16 mouse cellular contexts compared by ENCODE assay signal in genomic region chr12:111238345-111238744, GRCm38 (mm10). TPM values are rescaled to one million over a fixed set of nuclear protein-coding genes. Genes with fewer than 3 reads are reported as not detected.
DNase-seq lines count a peak whose midpoint lies in the region; ATAC-seq lines count a peak whose summit lies in the region.
"Had no signal": no experiment of that assay in that cellular context is flagged by ENCODE, and none has a peak within 500 bp of the region (broad histone marks: within the 10 kb centered on the region; RNA-seq: fewer than 3 reads in every experiment).

No protein-coding gene starts in this region.

- peaks cover 67% of the 10 kb centered on the region for H3K36me3 ChIP-seq in forebrain, embryonic 13.5 days (ENCODE audit: poor library complexity, severe bottlenecking)
- no peaks in the 10 kb centered on the region; the same call in 1 of the 2 replicates for H3K36me3 ChIP-seq in forebrain, embryonic 11.5 days (ENCODE audit: control insufficient read depth, insufficient read depth, low read length)
- peaks cover 38% of the 10 kb centered on the region for H3K36me3 ChIP-seq in kidney, embryonic 15.5 days
- peaks cover 47% of the 10 kb centered on the region for H3K36me3 ChIP-seq in neural tube, embryonic 13.5 days
- no peaks in the 10 kb centered on the region for H3K36me3 ChIP-seq in stomach, embryonic 16.5 days (ENCODE audit: control insufficient read depth, insufficient read depth, low read length)

- no peaks in the 10 kb centered on the region for H3K9me3 ChIP-seq in forebrain, embryonic 13.5 days (replicated peaks)
- H3K9me3 ChIP-seq in forebrain, embryonic 11.5 days (ENCODE audit: control insufficient read depth, low read length): no peaks in the 10 kb centered on the region
- H3K9me3 ChIP-seq in kidney, embryonic 15.5 days (replicated peaks): no peaks in the 10 kb centered on the region
- no peaks in the 10 kb centered on the region for H3K9me3 ChIP-seq in neural tube, embryonic 13.5 days
- H3K9me3 ChIP-seq in stomach, embryonic 16.5 days (replicated peaks; ENCODE audit: control insufficient read depth, low read length): no peaks in the 10 kb centered on the region
- H3K9me3 ChIP-seq: hindbrain, embryonic 15.5 days; midbrain, embryonic 13.5 days had no signal

- ATAC-seq in forebrain, embryonic 13.5 days: no peak
- ATAC-seq in forebrain, embryonic 11.5 days (replicated peaks; ENCODE audit: low FRiP score): no peak
- no peak for ATAC-seq in kidney, embryonic 15.5 days (replicated peaks; ENCODE audit: low FRiP score)
- no peak for ATAC-seq in neural tube, embryonic 13.5 days (ENCODE audit: low read depth)
- ATAC-seq in stomach, embryonic 16.5 days (ENCODE audit: insufficient read depth, low FRiP score): no peak
- ATAC-seq: midbrain, embryonic 13.5 days; Patski had no signal

- DNase-seq in forebrain, embryonic 11.5 days (ENCODE audit: low spot score): no peak
- no peak for DNase-seq in kidney, adult 8-10 months
- no peak for DNase-seq in neural tube, embryonic 10.5 days (ENCODE audit: extremely low spot score, low spot score)
- DNase-seq in adrenal gland, adult 18-20 months (ENCODE audit: low spot score in 2 of 2): no peak
- DNase-seq: heart, adult 18-20 months; liver had no signal

- no peak overlapping the region for H3K9ac ChIP-seq in forebrain, embryonic 13.5 days
- no peak overlapping the region for H3K9ac ChIP-seq in forebrain, embryonic 11.5 days (ENCODE audit: low read length)
- no peak overlapping the region for H3K9ac ChIP-seq in kidney, embryonic 15.5 days
- no peak overlapping the region for H3K9ac ChIP-seq in neural tube, embryonic 13.5 days
- no peak overlapping the region for H3K9ac ChIP-seq in stomach, embryonic 16.5 days (ENCODE audit: low read length)
- H3K9ac ChIP-seq: hindbrain, embryonic 15.5 days; midbrain, embryonic 13.5 days had no signal

- peaks cover 9% of the 10 kb centered on the region for H3K4me1 ChIP-seq in forebrain, embryonic 13.5 days
- H3K4me1 ChIP-seq in forebrain, embryonic 11.5 days (replicated peaks; ENCODE audit: control insufficient read depth, insufficient read depth, low read length): no peaks in the 10 kb centered on the region; the same call in 1 of the 2 replicates
- peaks cover 31% of the 10 kb centered on the region for H3K4me1 ChIP-seq in kidney, embryonic 15.5 days
- 0 out of 2 replicates have a peak, but pooled peaks cover 9% of the 10 kb centered on the region for H3K4me1 ChIP-seq in neural tube, embryonic 13.5 days (replicated peaks)
- H3K4me1 ChIP-seq in stomach, embryonic 16.5 days (ENCODE audit: control insufficient read depth, insufficient read depth, low read length): peaks cover 15% of the 10 kb centered on the region
- H3K4me1 ChIP-seq: hindbrain, embryonic 15.5 days; midbrain, embryonic 13.5 days had no signal

- H3K4me2 ChIP-seq in forebrain, embryonic 13.5 days: no peak overlapping the region
- H3K4me2 ChIP-seq in forebrain, embryonic 11.5 days (ENCODE audit: low read depth, low read length, severe bottlenecking): no peak overlapping the region
- H3K4me2 ChIP-seq in kidney, embryonic 15.5 days: no peak overlapping the region
- no peak overlapping the region for H3K4me2 ChIP-seq in neural tube, embryonic 13.5 days
- H3K4me2 ChIP-seq in stomach, embryonic 16.5 days (ENCODE audit: low read depth, low read length): no peak overlapping the region
- H3K4me2 ChIP-seq: hindbrain, embryonic 15.5 days; midbrain, embryonic 13.5 days had no signal

- 93% methylated on average over 5 of the region's 5 CpGs for WGBS in forebrain, embryonic 13.5 days
- WGBS in forebrain, embryonic 11.5 days: 83% methylated on average over 5 of the region's 5 CpGs
- WGBS in kidney, embryonic 15.5 days: 87% methylated on average over 5 of the region's 5 CpGs
- 94% methylated on average over 5 of the region's 5 CpGs for WGBS in neural tube, embryonic 13.5 days
- 89% methylated on average over 5 of the region's 5 CpGs for WGBS in stomach, embryonic 16.5 days

- H3K27ac ChIP-seq in forebrain, embryonic 13.5 days: peak overlapping the region; percentile 31; the same call in 1 of the 2 replicates
- H3K27ac ChIP-seq in forebrain, embryonic 11.5 days (ENCODE audit: low read depth, low read length): no peak overlapping the region
- peak overlapping the region; percentile 85 for H3K27ac ChIP-seq in kidney, embryonic 15.5 days
- H3K27ac ChIP-seq in neural tube, embryonic 13.5 days (replicated peaks): peak overlapping the region; percentile 24; the same call in 1 of the 2 replicates
- peak overlapping the region; percentile 74 for H3K27ac ChIP-seq in stomach, embryonic 16.5 days (ENCODE audit: low read length)
- H3K27ac ChIP-seq: hindbrain, embryonic 15.5 days; midbrain, embryonic 13.5 days had no signal

- H3K4me3 ChIP-seq in forebrain, embryonic 13.5 days: no peak overlapping the region
- H3K4me3 ChIP-seq in forebrain, embryonic 11.5 days (ENCODE audit: low read depth, low read length): no peak overlapping the region
- H3K4me3 ChIP-seq in kidney, embryonic 15.5 days (replicated peaks): no peak overlapping the region
- no peak overlapping the region for H3K4me3 ChIP-seq in neural tube, embryonic 13.5 days
- H3K4me3 ChIP-seq in stomach, embryonic 16.5 days (replicated peaks; ENCODE audit: low read length): no peak overlapping the region
- H3K4me3 ChIP-seq: erythroblast, embryonic 14.5 days; hindbrain, embryonic 15.5 days; midbrain, embryonic 13.5 days had no signal

- no peaks in the 10 kb centered on the region for H3K27me3 ChIP-seq in forebrain, embryonic 13.5 days
- no peaks in the 10 kb centered on the region for H3K27me3 ChIP-seq in forebrain, embryonic 11.5 days (ENCODE audit: control insufficient read depth, insufficient read depth, low read length)
- no peaks in the 10 kb centered on the region for H3K27me3 ChIP-seq in kidney, embryonic 15.5 days
- H3K27me3 ChIP-seq in neural tube, embryonic 13.5 days: no peaks in the 10 kb centered on the region
- H3K27me3 ChIP-seq in stomach, embryonic 16.5 days (ENCODE audit: control insufficient read depth, insufficient read depth, low read length): no peaks in the 10 kb centered on the region
- H3K27me3 ChIP-seq: hindbrain, embryonic 15.5 days; midbrain, embryonic 13.5 days; Patski had no signal

RNA-seq across cellular contexts. Expression of gene Amn, which starts 32.5 kb away (rescaled TPM):
- polyA plus RNA-seq in forebrain, embryonic 13.5 days (2015; fragmentation: Nextera tagmentation; extraction: Ambion mirVana): 0.76 and 0.98 TPM in 2 replicates
- 0.45 TPM in 1 of 2 replicates, not detected in the other for polyA plus RNA-seq in forebrain, embryonic 11.5 days (2014; fragmentation: Nextera tagmentation; extraction: Ambion mirVana)
- polyA plus RNA-seq in kidney, embryonic 15.5 days (2015; fragmentation: Nextera tagmentation; extraction: Ambion mirVana): 43.7 and 43.9 TPM in 2 replicates
- 5.1 and 5.3 TPM in 2 replicates for polyA plus RNA-seq in neural tube, embryonic 13.5 days (2015; fragmentation: Nextera tagmentation; extraction: Ambion mirVana)
- 11.3 and 16.3 TPM in 2 replicates for polyA plus RNA-seq in stomach, embryonic 16.5 days (2015; fragmentation: Nextera tagmentation; extraction: Ambion mirVana)
- not detected for total RNA-seq in adrenal gland, adult 18-20 months (2021)
- total RNA-seq: common myeloid progenitor, adult 5-6 weeks; heart, adult 18-20 months had no signal

RNA-seq across cellular contexts. Expression of gene 4930595D18Rik, which starts 54.1 kb away (rescaled TPM):
- polyA plus RNA-seq in forebrain, embryonic 13.5 days (2015; fragmentation: Nextera tagmentation; extraction: Ambion mirVana): 0.21 TPM in 1 of 2 replicates, not detected in the other
- not detected in 2 replicates for polyA plus RNA-seq in forebrain, embryonic 11.5 days (2014; fragmentation: Nextera tagmentation; extraction: Ambion mirVana)
- polyA plus RNA-seq in kidney, embryonic 15.5 days (2015; fragmentation: Nextera tagmentation; extraction: Ambion mirVana): not detected in 2 replicates
- polyA plus RNA-seq in neural tube, embryonic 13.5 days (2015; fragmentation: Nextera tagmentation; extraction: Ambion mirVana): not detected in 2 replicates
- polyA plus RNA-seq in stomach, embryonic 16.5 days (2015; fragmentation: Nextera tagmentation; extraction: Ambion mirVana): not detected in 2 replicates
- total RNA-seq in adrenal gland, adult 18-20 months (2021): not detected
- total RNA-seq: heart, adult 18-20 months had no signal
- polyA plus RNA-seq: erythroblast, embryonic 14.5 days; hindbrain, embryonic 15.5 days; midbrain, embryonic 13.5 days; Patski; small intestine, adult 2 months had no signal
